Mouse (Mus musculus) limb, embryonic 10.5 days (tissue): ENCODE measurements at regions not wholly inside any gene's neighbourhood (a gene's known extent, or its start where the extent isn't known, plus 50 kb on each side); places are given as distances from the start of the nearest gene placed in this dataset.
A peak's percentile ranks its signal among the peaks of the same experiment; 100 is the strongest.

Experiments used
- DNase-seq: peaks from one replicate; pipeline ENCODE4 v3.0.0-alpha.2; 2017; ENCODE audit warnings: low spot score
- H3K27ac ChIP-seq: fragments of 300-500 bp; sonication (generic); 2 replicates; pipeline ENCODE4 v1.5.1; 2016; ENCODE audit warnings: mild to moderate bottlenecking
- H3K27me3 ChIP-seq: fragments of 300-500 bp; sonication (generic); 2 replicates; pipeline ENCODE4 v1.6.1; 2016; ENCODE audit warnings: low read depth, mild to moderate bottlenecking; ENCODE audit not compliant: poor library complexity, severe bottlenecking
- H3K36me3 ChIP-seq: fragments of 300-500 bp; sonication (generic); 2 replicates; pipeline ENCODE4 v1.6.1; 2016; ENCODE audit warnings: mild to moderate bottlenecking, moderate library complexity
- H3K4me1 ChIP-seq: fragments of 300-500 bp; sonication (generic); 2 replicates; pipeline ENCODE4 v1.6.1; 2016
- H3K4me3 ChIP-seq: fragments of 300-500 bp; sonication (generic); 2 replicates; pipeline ENCODE4 v1.5.1; 2016; ENCODE audit warnings: mild to moderate bottlenecking, moderate library complexity
- H3K9me3 ChIP-seq: fragments of 300-500 bp; sonication (generic); replicated peaks from 2 replicates; pipeline ENCODE4 v1.6.1; 2016; ENCODE audit warnings: mild to moderate bottlenecking
- WGBS: fragments of 180-500 bp; shearing (Covaris S2); methylation state at CpG from one replicate; pipeline ENCODE4 v1.1.7; 2016; 5-methylcytosine and 5-hydroxymethylcytosine counted together

DNA sequence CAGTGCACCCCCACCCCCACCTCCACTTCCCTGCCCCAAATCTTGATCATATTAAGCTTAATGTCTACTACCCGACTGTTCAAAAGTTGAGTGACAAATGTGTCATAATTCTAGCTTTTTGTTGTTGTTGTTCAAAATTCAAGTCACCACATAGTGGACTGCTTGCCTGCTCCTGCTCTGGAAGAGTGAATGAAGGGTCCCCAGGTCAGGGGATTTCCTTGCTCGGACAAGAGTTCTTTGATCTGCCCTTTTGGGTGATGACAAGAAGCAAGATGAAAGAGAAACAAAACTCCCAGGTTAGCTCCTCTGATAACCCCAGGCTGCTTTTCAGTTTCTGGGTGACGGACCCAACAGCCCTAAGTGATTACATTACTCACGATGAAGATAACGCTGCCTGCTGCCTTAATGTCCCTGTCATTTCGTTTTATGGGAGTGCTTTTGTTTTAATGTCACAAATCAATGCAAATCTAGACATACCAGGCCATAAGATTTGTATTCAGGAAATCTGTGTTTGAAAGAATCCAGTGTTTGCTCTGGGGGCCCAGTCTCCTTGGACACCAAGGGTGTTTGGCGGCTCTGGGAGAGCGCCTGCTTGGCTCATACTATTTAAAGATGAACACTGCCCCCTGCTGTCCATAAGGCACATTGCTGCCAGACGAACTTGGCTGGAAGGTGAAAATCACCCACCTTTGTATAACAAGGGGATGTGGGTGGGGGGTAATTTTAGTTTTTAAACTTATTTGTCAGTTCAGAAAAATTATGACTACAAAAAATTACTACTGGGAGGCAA, 172.0 kb upstream of the 1700066M21Rik start:
- peak; percentile 78 for DNase-seq
- H3K27me3 ChIP-seq = peaks cover 35% of the 10 kb centered on the region
- no peaks in the 10 kb centered on the region for H3K9me3 ChIP-seq
- H3K4me1 ChIP-seq = peaks cover 10% of the 10 kb centered on the region
- H3K27ac ChIP-seq = no peak overlapping the region
- 5% methylated on average over 9 of the region's 9 CpGs for WGBS
- H3K36me3 ChIP-seq = no peaks in the 10 kb centered on the region
- no peak overlapping the region for H3K4me3 ChIP-seq

GRCm38 (mm10) chr1:57206496-57206895, 170.9 kb upstream of the 1700066M21Rik start:
- Histone ChIP-seq H3K27ac (no peak overlapping the region), H3K36me3 (no peaks in the 10 kb centered on the region), H3K27me3 (peaks cover 35% of the 10 kb centered on the region), H3K4me1 (peaks cover 10% of the 10 kb centered on the region), H3K4me3 (no peak overlapping the region), H3K9me3 (no peaks in the 10 kb centered on the region)
- DNase-seq = no peak
- WGBS = 74% methylated on average over 3 of the region's 3 CpGs

- H3K36me3 ChIP-seq = no peaks in the 10 kb centered on the region
- H3K9me3 ChIP-seq = no peaks in the 10 kb centered on the region
- H3K4me3 ChIP-seq = no peak overlapping the region
- WGBS = 33% methylated on average over 1 of the region's 1 CpGs
- peaks cover 10% of the 10 kb centered on the region for H3K4me1 ChIP-seq
- DNase-seq = no peak
- H3K27me3 ChIP-seq = peaks cover 35% of the 10 kb centered on the region
- H3K27ac ChIP-seq = no peak overlapping the region
These were observed 170.5 kb upstream of the 1700066M21Rik start for GRCm38 (mm10) chr1:57206944-57207343.

GRCm38 (mm10) chr1:57208415-57208814, 169.0 kb upstream of the 1700066M21Rik start:
- Histone ChIP-seq H3K27ac (no peak overlapping the region), H3K9me3 (no peaks in the 10 kb centered on the region), H3K4me3 (no peak overlapping the region), H3K4me1 (peaks cover 13% of the 10 kb centered on the region), H3K36me3 (no peaks in the 10 kb centered on the region), H3K27me3 (peaks cover 29% of the 10 kb centered on the region)
- no peak for DNase-seq
- WGBS = 87% methylated on average over 9 of the region's 9 CpGs

- Histone ChIP-seq H3K27me3 (peaks cover 20% of the 10 kb centered on the region; the same call in 1 of the 2 replicates), H3K27ac (no peak overlapping the region)
- 66% methylated on average over 2 of the region's 2 CpGs for WGBS
These were observed 168.1 kb upstream of the 1700066M21Rik start for GRCm38 (mm10) chr1:57209281-57209680.

DNA sequence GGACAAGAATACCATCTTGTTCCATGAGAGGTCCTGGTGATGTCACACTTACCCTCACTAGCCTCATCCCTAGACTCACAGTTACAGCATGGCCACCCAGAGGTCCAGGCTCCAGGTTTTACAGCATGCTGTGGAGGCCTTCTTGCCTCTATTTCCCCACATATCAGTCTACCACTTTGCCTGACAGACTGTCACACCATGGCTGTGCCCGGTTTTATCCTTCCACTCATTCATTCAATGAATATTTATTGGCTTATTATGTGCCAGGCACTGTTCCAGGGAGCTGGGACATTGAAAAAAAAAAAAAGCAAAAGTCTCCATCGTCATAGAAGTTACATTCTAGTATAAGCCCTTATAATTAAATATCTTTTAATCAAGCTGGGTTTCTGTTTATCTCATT, 166.4 kb upstream of the 1700066M21Rik start:
- WGBS = 89% methylated on average over 2 of the region's 2 CpGs
- H3K27ac ChIP-seq = no peak overlapping the region

More at GRCm38 (mm10) chr1:57209281-57209680, 168.1 kb upstream of the 1700066M21Rik start:
- H3K4me1 ChIP-seq = peaks cover 16% of the 10 kb centered on the region
- H3K9me3 ChIP-seq = no peaks in the 10 kb centered on the region
- no peak for DNase-seq
- no peaks in the 10 kb centered on the region for H3K36me3 ChIP-seq
- no peak overlapping the region for H3K4me3 ChIP-seq

DNA sequence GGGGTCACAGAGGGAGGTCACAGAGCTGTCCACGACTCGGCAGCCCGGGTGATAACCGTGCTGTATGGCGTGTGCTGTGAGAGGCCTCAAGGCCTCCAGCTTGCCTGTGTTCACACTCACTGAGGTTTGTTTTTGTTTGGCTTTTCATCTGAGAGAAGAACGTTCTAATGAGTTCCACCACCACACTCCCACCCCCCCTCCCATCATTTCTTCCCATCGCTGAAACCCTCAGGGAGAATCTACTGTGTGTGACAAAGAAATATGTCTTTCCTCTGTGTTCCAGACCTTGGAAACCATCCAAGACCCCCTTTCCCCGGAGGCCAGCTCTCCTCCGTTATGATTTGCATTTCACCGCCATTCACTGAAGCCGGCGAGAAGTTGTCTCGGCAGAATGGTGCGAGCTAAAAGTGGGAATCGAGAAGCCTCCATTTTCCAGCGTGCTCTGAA, 164.0 kb upstream of the 1700066M21Rik start:
- Histone ChIP-seq H3K4me3 (no peak overlapping the region), H3K9me3 (no peaks in the 10 kb centered on the region), H3K27me3 (no peaks in the 10 kb centered on the region), H3K4me1 (peaks cover 21% of the 10 kb centered on the region), H3K27ac (no peak overlapping the region), H3K36me3 (no peaks in the 10 kb centered on the region)
- no peak for DNase-seq
- 62% methylated on average over 16 of the region's 16 CpGs for WGBS

More for the DNA sequence above, 166.4 kb upstream of the 1700066M21Rik start:
- Histone ChIP-seq H3K9me3 (no peaks in the 10 kb centered on the region), H3K27me3 (peaks cover 17% of the 10 kb centered on the region; the same call in 1 of the 2 replicates), H3K4me1 (peaks cover 9% of the 10 kb centered on the region), H3K36me3 (no peaks in the 10 kb centered on the region), H3K4me3 (no peak overlapping the region)
- DNase-seq = no peak

GRCm38 (mm10) chr1:57214266-57214665, 163.2 kb upstream of the 1700066M21Rik start:
- H3K36me3 ChIP-seq = no peaks in the 10 kb centered on the region
- no peak overlapping the region for H3K27ac ChIP-seq
- no peak for DNase-seq
- no peak overlapping the region for H3K4me3 ChIP-seq
- 68% methylated on average over 2 of the region's 2 CpGs for WGBS
- no peaks in the 10 kb centered on the region for H3K9me3 ChIP-seq
- no peaks in the 10 kb centered on the region for H3K27me3 ChIP-seq
- peaks cover 28% of the 10 kb centered on the region for H3K4me1 ChIP-seq

DNA sequence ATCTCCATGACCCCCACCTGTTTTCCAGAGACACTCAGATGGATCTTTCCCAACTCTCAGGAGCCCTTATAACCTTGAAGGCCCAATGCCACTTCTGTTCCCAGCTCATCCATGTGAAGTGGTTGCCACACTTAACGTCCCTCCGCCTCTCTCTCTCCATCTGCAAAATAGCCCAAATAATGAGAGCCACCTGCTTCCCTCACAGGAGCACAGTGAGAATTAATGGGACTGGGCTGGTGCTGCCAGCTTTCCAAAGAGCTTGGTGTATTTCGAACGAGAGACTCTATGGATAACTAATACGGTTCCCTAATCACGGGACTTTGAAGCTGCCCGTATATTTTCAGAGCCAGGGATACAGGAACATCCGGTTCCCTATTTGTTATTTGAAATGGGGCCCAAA, 159.8 kb upstream of the 1700066M21Rik start:
- Histone ChIP-seq H3K4me3 (no peak overlapping the region), H3K36me3 (no peaks in the 10 kb centered on the region), H3K4me1 (peaks cover 28% of the 10 kb centered on the region), H3K27ac (no peak overlapping the region), H3K27me3 (0 out of 2 replicates have a peak, but pooled peaks cover 4% of the 10 kb centered on the region), H3K9me3 (no peaks in the 10 kb centered on the region)
- 70% methylated on average over 8 of the region's 8 CpGs for WGBS
- no peak for DNase-seq

GRCm38 (mm10) chr1:57218127-57218526, 159.3 kb upstream of the 1700066M21Rik start:
- DNase-seq = no peak
- Histone ChIP-seq H3K36me3 (no peaks in the 10 kb centered on the region), H3K4me3 (no peak overlapping the region), H3K9me3 (no peaks in the 10 kb centered on the region), H3K4me1 (peaks cover 28% of the 10 kb centered on the region), H3K27me3 (0 out of 2 replicates have a peak, but pooled peaks cover 4% of the 10 kb centered on the region), H3K27ac (no peak overlapping the region)
- WGBS = 55% methylated on average over 2 of the region's 2 CpGs

GRCm38 (mm10) chr1:57218616-57219015, 158.8 kb upstream of the 1700066M21Rik start:
- Histone ChIP-seq H3K36me3 (no peaks in the 10 kb centered on the region), H3K27ac (0 out of 2 replicates have a peak overlapping the region, but pooled peaks have one; percentile 21), H3K4me3 (no peak overlapping the region), H3K4me1 (peaks cover 24% of the 10 kb centered on the region), H3K9me3 (no peaks in the 10 kb centered on the region), H3K27me3 (0 out of 2 replicates have a peak, but pooled peaks cover 4% of the 10 kb centered on the region)
- DNase-seq = no peak
- WGBS = 76% methylated on average over 3 of the region's 3 CpGs

DNA sequence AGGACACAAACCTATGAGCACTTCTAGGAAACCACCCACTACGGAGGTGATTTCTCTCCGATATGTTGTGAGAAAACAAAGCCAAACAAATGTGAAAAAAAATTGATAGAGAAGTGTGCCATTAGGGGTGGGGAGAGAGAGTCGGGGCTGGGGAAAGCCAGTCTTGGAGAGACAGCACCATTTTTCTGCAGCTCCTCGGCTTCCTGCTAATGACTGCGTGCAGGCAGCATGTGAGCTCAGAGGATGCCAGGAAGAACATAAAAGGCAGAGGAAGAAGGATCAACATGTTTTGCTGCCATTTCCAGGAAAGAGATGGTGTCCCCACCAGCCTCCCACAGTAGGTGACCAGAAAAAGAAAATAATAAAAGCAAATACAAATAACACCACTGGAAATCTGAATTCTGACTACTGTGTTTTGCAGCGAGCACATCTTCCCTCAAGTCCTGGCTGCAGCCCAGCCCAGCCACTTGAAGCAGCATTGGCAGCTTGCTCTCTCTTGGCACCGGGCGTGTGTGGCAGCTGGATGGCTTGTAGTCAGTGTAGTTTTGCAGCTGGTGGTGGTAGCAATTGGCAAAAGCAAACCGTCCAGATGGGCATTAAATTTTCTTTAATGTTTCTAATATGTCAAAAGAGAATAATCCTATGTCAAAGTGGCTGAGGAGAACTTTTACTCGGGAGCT, 152.9 kb upstream of the 1700066M21Rik start:
- H3K4me3 ChIP-seq = no peak overlapping the region
- peaks cover 8% of the 10 kb centered on the region; the same call in 1 of the 2 replicates for H3K4me1 ChIP-seq
- H3K9me3 ChIP-seq = no peaks in the 10 kb centered on the region
- 0 out of 2 replicates have a peak, but pooled peaks cover 4% of the 10 kb centered on the region for H3K27me3 ChIP-seq
- no peak overlapping the region for H3K27ac ChIP-seq
- WGBS = 87% methylated on average over 10 of the region's 10 CpGs
- H3K36me3 ChIP-seq = no peaks in the 10 kb centered on the region
- DNase-seq = no peak
